Mouse (Mus musculus): ENCODE results near the gene Natd1.
"Not testable (repeated sequence)": the region's sequence is repeated elsewhere in the genome, so short reads cannot be mapped to it uniquely, and the experiment has no call there.

Gene Natd1

DNA sequence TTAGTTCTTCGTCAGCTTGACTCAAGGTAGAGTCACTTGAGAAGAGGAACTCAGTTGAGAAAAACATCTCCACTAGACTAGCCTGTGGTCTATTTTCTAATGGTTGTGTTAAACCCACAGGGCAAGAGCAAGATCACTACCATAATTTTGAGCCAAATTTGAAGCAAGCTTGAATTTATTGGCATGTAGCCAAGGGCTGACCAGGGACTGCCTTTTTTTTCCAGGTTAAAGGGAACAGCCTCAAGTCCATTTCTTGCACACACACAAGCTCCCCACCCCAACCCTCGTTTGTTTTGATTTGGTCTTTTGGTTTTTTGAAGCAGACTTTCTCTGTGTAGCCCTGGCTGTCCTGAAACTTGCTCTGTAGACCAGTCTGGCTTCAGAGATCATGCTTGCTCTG, 24.7 kb downstream of the Natd1 start:
- DNase-seq (ENCODE audit: extremely low spot score): no peak

DNA sequence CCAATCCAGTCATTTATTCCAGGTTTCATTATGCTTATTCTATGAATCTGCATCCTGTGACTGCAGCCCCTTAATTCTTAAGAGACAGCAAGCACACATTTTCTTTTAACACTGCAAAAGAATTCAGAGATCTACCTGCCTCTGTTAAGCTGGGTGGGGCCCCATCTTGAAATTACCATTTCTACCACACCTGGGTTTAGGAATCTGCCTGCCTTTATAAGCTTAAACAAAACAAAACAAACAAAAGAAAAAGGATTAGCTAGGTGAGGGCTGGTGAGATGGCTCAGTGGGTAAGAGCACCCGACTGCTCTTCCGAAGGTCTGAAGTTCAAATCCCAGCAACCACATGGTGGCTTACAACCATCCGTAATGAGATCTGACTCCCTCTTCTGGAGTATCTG, 27.6 kb downstream of the Natd1 start:
- DNase-seq (ENCODE audit: extremely low spot score): not testable (repeated sequence)

DNA sequence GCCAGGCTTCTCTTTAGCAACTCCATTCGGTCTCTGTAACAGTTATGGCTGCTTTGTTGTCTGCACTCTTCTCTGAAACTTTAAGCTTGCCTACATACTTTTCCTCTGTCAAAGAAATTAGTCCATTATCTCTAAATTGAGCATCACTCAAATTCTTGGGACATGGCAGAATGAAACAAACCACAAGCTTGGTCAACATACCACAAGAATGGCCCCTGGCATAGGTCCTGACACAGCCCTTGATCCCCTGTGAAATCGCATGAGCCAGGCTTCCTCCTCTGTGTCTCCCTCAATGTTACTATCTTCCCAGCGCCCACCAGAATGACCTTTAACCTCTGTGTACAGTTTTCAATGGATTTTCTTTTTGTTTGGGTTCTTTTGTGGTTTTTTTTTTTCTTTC, 32.2 kb downstream of the Natd1 start:
- DNase-seq (ENCODE audit: extremely low spot score): no peak

DNA sequence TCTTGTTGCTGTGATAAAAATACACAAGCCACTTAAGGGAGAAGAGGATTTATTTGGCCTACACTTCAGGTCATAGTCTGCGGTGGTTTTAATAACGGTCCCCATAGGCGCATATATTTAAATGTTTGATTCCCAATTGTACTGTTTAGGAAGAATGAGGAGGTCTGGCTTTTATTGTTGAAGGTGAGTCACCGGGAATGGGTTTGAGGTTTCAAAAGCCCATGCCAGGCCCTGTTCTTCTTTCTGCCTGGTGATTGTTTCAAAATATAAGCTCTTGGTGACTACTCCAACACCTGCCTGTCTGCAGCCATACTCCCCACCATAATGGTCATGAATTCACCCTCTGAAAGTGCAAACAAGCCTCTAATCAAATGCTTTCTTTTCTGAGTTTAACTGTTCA, 34.0 kb downstream of the Natd1 start:
- no peak for DNase-seq (ENCODE audit: extremely low spot score)

DNA sequence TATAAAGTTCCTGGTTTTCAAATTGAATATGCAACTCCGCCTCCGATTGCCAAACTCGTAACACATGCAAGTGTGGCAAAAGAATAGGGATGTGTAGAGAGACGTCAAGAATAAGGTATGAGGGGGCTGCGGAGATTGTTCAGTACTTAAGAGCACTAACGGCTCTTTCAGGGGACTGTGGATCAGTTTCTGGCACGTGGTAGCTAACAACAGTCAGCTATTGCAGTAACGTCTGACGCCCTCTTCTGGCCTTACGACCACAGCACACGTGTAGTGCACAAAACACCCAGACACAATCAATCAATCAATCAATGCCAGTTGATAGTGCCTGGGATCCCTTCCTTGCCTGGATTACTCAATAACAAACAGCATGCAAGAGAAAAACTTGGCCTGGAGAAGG, 35.1 kb downstream of the Natd1 start:
- DNase-seq (ENCODE audit: extremely low spot score): peak; percentile 65

DNA sequence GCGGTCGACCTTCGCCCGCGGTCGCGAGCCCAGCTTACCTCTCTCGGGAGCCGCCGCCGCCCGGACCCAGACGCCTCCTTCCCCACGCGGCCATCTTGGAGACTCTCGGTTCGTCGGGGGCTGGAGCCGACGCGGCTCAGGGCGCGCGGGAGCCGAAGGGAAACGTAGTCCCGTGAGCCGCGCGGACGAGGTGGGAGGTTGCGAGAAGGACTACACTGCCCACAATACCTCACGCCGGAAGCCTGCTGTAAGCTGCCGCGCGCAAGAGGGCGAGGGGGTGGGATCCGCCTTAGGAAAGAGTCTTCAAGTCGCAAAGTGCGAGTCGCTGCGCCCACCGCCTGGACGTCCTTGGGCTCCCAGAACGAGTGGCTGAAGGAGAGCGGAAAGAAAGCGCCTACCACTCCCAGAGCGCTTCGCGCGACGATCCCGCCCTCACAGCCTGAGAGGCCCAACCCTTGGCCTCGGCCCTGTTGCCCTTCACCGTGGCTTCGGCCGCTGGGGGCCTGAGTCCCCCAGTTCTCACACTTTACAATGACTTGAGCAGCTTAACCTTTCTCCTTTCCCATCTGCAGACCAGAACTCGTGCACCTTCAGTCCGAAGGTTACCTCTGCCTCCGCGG, 35.8 kb downstream of the Natd1 start, which contains the start of gene Tmem11:
Gene Tmem11 (minus strand): TSS at position 598 of the 620 bp plus-strand sequence.
- DNase-seq (ENCODE audit: extremely low spot score): peak; percentile 92

DNA sequence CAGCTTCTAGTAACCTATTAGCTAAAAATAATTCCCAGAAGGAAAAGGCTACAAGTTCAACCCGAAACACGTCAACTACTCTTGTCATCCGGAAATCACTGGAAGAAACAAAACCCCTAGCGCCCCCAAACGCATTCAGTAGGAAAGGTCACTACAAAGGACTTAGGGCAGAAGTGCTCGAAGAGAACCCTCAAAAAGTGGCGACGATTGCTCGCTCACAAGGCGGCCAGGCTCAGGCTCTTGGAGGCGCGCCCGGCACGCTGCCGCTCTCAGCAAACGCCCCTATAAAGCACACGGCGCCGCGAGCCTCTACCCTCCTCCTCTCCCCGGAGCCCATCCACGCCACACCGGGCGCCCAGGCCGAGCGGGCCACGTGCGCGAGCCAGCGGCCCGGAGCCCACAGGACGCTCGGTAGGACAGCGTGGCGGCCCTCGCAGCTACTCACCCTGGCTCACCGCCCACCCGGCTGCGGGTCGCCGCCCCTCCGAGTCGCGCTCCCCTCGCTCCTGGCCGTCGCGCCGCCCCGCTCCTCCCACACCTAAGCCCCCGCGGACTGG, 36.4 kb downstream of the Natd1 start:
- peak; percentile 39 for DNase-seq (ENCODE audit: extremely low spot score)

DNA sequence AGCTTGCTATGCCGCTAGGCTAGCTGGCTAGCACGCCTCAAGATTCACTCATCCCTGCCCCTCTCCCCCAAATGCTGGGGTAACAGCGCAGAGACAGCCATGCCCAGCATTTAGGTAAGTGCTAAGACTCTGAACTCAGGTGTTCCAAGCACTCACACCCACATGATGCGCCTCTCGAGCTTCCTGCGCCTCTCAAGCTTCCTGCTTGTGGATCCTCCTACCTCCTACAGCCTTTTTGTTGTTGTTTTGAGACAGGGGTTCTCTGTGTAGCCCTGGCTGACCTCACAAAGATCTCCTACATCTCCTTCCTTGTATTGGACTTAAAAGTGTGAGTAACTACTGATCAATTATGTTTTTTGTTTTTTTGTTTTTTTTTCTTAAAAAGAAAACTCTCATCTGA, 41.4 kb downstream of the Natd1 start:
- no peak for DNase-seq (ENCODE audit: extremely low spot score)

DNA sequence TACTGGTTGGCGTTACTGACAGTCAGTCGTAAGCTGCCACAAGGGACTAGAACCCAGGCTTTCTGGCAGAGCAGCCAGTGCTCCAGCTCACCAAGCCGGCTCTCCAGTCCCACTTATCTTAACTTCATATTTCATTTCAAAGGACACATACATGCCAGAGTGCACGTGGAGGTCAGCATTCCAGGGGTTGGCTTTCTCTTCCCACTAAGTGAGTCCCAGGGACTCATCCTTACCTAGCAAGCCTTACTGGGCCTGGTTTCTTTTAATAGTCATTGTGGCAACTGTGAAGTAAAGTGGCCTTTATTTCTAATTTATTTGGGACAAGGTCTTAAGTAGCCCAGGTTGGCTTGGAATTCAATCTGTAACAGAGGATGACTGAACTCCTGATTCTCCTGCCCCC, 43.1 kb downstream of the Natd1 start:
- DNase-seq (ENCODE audit: extremely low spot score): no peak

DNA sequence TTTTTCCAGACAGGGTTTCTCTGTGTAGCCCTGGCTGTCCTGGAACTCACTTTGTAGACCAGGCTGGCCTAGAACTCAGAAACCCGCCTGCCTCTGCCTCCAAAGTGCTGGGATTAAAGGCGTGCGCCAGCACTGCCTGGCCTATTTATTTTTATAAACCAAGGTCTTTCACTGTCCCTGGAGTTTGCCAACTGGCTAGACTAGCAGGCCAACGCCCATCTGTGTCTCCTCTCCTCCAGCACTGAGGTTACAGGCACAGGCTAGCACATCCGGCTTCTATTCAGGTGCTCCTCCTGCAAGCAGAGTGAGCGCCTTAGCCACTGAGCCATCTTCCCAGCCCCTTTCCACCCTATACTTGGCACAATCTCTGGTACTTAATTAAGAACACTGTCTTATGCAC, 45.1 kb downstream of the Natd1 start:
- not testable (repeated sequence) for DNase-seq (ENCODE audit: extremely low spot score)

DNA sequence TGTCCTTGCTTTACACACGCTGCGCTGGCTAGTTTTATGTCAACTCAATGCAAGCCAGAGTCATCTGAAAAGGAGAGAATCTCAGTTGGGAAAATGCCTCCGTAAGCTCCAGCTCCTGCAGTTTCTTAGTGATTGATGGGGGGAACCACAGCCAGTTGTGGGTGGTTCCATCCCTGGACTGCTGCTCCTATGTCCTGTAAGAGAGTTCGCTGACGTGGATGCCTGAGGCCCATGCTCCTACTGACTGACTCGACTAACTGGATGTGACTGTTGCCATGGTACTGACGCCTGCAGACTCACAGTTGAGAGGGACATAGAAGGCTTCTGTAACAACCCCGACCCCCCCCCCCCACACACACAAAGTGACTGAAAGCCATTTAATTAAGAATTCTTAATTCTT, 46.6 kb downstream of the Natd1 start:
- DNase-seq (ENCODE audit: extremely low spot score): no peak

DNA sequence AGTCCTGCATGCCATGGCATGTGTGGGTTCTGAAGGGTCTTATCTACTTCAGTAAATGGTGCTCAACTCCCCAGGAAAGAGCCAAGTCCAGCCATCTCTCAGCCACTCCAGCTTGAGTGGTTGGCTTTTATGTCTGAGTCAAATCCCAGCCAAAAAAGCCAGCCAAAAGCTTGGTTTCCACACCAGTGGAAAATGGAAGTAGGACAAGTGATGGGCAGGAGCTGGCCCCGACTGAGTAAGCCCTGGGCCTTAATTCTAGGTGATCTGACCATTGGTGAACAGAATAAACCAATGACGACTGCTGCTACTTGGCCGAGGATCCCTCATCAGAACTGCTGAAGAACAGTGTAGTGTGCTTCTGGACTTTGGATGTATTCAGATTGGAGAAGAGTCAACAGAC, 47.1 kb downstream of the Natd1 start:
- no peak for DNase-seq (ENCODE audit: extremely low spot score)

DNA sequence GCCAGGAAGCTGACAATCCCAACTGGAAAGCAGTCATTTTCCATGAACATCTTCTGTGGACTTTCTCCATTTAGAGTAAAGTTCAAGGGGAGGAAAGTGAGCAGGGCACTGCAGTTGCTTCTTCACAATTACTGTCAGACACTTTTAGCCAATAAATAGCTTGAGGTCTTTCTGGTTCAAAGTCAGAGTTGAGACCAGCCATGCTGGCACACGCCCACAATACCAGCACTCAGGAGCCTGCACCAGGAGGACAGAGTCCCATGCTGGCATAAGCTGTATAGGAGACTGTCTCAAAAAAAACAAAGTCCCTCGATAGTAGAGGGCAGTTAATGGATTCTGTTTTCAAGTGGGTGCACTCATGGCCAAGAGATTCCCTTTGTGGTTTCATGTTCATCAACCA, 48.5 kb downstream of the Natd1 start:
- DNase-seq (ENCODE audit: extremely low spot score): no peak

DNA sequence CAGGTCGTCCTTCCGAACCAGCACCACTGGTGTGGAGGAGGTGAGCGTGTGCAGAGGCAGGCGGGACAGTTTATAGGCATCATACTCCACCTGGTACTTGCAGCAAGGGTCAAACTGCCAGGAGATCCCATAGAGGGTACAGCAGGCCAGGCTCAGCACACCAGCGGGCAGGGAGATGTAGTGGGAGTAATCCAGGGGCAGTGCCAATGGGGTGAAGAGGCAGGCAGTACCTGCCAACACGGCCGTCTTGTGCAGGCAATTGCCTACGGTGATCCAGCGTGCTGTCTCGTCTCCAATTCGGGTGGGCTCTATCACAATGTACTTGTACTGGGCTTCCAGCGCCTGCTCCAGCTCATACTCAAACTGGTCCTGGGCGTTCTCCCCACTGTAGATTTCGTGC, 49.6 kb downstream of the Natd1 start:
- no peak for DNase-seq (ENCODE audit: extremely low spot score)

DNA sequence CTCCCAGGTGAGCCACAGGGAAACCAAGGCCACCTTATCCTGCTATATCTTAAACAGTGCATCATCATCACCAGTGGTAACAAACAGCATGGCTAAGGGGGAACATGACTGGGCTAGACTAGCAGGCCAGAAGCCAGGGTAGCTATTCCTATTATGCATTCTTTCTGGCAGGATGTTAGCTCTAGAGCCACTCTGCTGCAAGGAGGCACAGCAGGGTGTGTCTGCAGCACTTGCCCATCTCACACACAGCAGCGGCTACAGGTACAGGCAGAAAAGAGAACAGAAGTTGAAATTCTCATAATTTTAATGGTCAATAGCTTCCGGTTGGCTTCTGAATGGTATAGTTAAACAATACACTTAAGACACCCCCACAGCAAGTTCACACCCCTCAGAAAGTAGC, 50.4 kb downstream of the Natd1 start:
- DNase-seq (ENCODE audit: extremely low spot score): no peak

DNA sequence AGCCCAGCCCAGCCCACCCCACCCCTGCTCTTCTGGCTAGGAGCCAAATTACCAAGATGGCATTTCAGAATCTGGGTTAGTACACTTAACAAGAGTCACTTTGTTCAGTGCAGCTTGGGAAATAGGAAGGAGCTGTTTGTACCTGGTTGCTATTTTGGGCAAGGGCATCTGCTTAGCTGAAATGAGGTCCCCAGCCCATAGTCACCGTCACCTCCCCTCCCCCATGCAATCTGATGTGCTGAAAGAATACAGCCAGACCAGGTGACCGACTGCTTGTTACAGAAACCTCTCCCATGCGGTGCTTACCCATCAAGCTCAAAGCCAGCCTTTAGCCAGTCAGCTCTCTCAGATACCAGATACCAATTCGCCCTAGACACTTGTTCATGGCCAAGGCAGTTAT, 51.4 kb downstream of the Natd1 start:
- no peak for DNase-seq (ENCODE audit: extremely low spot score)

DNA sequence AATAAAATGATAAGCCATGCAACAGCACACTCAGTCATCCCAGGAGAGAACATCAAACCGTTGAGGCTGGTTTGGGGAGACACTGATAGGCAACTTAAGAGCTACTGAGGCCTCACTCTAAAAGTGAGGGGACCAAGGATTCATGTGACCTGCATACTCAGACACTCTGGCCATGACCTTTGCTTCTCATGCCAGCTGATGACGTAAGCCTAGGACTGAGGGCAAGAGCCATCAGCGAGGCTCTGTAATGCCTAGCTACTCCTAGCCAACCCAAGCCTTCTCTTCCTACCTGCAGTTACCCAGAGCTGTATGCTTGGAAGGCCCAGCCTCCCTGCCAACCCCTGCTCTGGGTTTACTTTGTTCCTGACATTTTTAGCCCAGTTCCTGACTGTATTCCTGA, 52.6 kb downstream of the Natd1 start:
- no peak for DNase-seq (ENCODE audit: extremely low spot score)

DNA sequence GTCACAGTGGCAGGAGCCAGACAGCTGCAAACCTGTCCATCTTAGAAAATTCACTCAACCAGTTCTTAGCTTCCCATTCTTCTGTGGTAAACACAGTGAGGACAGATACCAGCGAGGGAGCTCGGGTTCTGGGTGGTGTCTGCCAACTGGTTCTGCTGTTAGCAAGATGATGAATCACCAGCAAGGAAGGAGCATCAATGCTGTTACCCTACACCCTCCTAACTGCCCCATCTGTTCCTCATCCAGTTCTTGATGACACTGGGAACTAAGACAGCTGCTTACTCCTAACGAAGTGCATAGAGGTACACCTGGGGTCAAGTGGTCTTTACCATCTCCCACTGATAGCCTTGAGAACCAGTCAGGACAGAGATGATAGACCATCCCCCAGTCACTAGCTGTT, 58.0 kb downstream of the Natd1 start:
- DNase-seq (ENCODE audit: extremely low spot score): no peak
